Mouse (Mus musculus) midbrain, embryonic 12.5 days (tissue): ENCODE results near the gene Dag1. TPM values are rescaled to one million over a fixed set of nuclear protein-coding genes. Genes with fewer than 3 reads are reported as not detected.
A peak's percentile ranks its signal among the peaks of the same experiment; 100 is the strongest.

Experiments
- ATAC-seq: fragments of 200-750 bp; cut with Nextera tagmentation; 2 replicates; pipeline ENCODE4 v1.8.0; 2017; ENCODE audit warnings: low read depth, moderate TSS enrichment, moderate library complexity; ENCODE audit not compliant: low FRiP score
- H3K27ac ChIP-seq: fragments of 300-500 bp; sonication (generic); replicated peaks from 2 replicates; pipeline ENCODE4 v1.5.1; 2016; ENCODE audit warnings: mild to moderate bottlenecking
- H3K27me3 ChIP-seq: fragments of 300-500 bp; sonication (generic); 2 replicates; pipeline ENCODE4 v1.6.1; 2016; ENCODE audit warnings: mild to moderate bottlenecking
- H3K36me3 ChIP-seq: fragments of 300-500 bp; sonication (generic); 2 replicates; pipeline ENCODE4 v1.6.1; 2016
- H3K4me1 ChIP-seq: fragments of 300-500 bp; sonication (generic); 2 replicates; pipeline ENCODE4 v1.6.1; 2016
- H3K4me2 ChIP-seq: fragments of 300-500 bp; sonication (generic); replicated peaks from 2 replicates; pipeline ENCODE4 v1.6.1; 2016; ENCODE audit warnings: mild to moderate bottlenecking, moderate library complexity
- H3K4me3 ChIP-seq: fragments of 300-500 bp; sonication (generic); 2 replicates; pipeline ENCODE4 v1.5.1; 2016; ENCODE audit warnings: mild to moderate bottlenecking
- H3K9ac ChIP-seq: fragments of 300-500 bp; sonication (generic); replicated peaks from 2 replicates; pipeline ENCODE4 v1.6.1; 2016; ENCODE audit warnings: mild to moderate bottlenecking, moderate library complexity
- H3K9me3 ChIP-seq: fragments of 300-500 bp; sonication (generic); 2 replicates; pipeline ENCODE4 v1.6.1; 2016; ENCODE audit warnings: mild to moderate bottlenecking
- WGBS: fragments of 180-500 bp; shearing (Covaris S2); methylation state at CpG from one replicate; pipeline ENCODE4 v1.1.7; 2016; 5-methylcytosine and 5-hydroxymethylcytosine counted together
- polyA plus RNA-seq: library from polyadenylated mRNA; unstranded; fragments of >200 nt; fragmentation: Nextera tagmentation; extraction: Ambion mirVana; gene quantifications from 2 replicates; pipeline ENCODE4 v1.2.1, GENCODE M21; 2016

Dag1 gene
- polyA plus RNA-seq, 1 experiment from 2014 or later, result 67.0 TPM

DNA sequence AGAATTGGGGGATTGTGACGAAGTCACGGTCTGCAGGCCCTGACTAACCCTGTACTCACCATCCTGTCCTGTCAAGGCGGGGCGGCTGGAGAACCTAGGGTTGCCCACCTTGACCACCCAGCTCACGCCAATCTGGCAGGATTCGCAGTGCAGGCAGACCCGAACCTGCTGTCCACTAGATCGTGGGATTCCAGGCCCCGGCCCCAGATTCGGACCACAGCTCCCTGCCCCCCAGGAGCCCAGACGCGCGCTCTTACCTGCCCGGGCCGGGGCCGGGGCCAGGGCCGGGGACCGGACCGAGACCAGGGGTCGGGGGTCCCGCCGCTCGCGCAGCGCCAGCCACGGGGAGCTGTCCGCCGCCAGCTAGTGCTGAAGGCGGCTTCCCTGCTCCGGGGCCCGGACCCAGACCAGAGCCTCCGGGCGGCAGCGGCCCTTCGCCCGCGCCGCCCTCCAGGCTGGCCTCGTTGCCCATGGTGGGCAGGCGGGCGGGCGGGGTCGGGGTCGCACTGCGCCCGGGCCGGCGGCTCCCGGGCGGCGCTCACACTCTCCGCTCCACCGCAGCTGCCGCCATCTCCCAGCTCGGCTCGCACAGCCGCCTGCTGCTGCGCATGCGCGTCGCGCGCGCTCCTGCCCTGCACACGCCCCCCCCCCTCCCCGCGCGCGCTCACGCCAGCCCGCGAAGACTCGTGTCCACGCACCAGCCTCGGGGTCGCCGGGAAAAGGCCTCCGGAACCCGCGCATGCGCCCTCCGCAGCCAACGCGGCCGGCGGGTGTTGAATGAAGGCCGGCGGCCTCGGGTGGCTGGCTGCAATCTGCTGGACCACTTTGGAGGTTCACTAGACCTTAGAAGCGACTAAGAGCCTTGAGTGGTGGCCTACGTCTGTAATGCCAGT is 73.7 kb downstream of the Dag1 start, which contains the start of gene Bsn:
Gene Bsn, minus strand, starts transcription at position 598 of the 893 bp plus-strand sequence.
- WGBS, result 2% methylated on average over 90 of the region's 91 CpGs
- Histone ChIP-seq H3K27me3 (peaks cover 7% of the 10 kb centered on the region; the same call in 1 of the 2 replicates), H3K36me3 (no peaks in the 10 kb centered on the region), H3K4me1 (peaks cover 24% of the 10 kb centered on the region), H3K9ac (peak within 1 kb of the TSS; percentile 93), H3K4me3 (peak within 1 kb of the TSS; percentile 88), H3K27ac (peak within 1 kb of the TSS; percentile 81), H3K9me3 (no peaks in the 10 kb centered on the region), H3K4me2 (peak within 1 kb of the TSS; percentile 83)
- ATAC-seq, result peak; percentile 90

DNA sequence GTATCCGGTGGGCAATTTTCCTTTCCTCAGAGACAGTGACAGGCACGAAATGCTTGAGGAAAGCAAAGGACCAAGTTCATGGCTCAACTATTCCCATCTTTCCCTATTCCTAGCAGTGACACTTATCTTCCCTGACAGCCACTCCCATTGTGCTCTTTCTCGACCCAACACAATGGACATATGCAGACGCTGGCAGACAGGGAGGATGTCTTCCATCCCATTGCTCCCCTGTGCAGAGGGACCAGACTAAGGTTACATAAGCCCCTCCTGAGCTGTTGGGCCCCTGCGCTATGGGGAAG is 74.3 kb downstream of the Dag1 start:
- 36% methylated on average over 5 of the region's 5 CpGs for WGBS
- ATAC-seq, result no peak
- Histone ChIP-seq H3K27ac (peak overlapping the region; percentile 81), H3K9me3 (no peaks in the 10 kb centered on the region), H3K36me3 (no peaks in the 10 kb centered on the region), H3K4me1 (peaks cover 24% of the 10 kb centered on the region), H3K4me2 (peak overlapping the region; percentile 83), H3K9ac (peak overlapping the region; percentile 93), H3K27me3 (peaks cover 7% of the 10 kb centered on the region; the same call in 1 of the 2 replicates), H3K4me3 (peak overlapping the region; percentile 88)

DNA sequence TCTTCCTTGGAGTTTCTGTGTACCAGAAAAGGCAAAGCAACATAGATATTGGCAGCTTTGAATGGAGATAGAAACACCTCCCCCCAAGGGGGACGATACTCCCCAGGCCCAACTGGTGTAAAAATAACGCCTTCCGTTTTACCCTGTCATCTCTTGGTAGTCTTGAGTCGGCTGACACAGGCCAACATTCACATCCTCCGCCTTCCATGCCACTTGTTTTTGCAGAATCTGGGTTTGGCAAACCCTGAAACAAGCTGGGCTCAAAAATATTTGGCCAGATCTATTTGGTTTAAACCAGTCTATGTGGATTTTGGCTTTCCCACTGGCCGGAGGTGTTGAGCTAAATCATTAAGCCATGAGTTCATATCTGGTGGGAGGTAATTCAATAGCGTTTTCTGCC is 74.7 kb downstream of the Dag1 start:
- Histone ChIP-seq H3K9me3 (no peaks in the 10 kb centered on the region), H3K27ac (no peak overlapping the region), H3K4me1 (peaks cover 24% of the 10 kb centered on the region), H3K4me2 (peak overlapping the region; percentile 83), H3K9ac (peak overlapping the region; percentile 15), H3K27me3 (peaks cover 7% of the 10 kb centered on the region; the same call in 1 of the 2 replicates), H3K4me3 (peak overlapping the region; percentile 88), H3K36me3 (no peaks in the 10 kb centered on the region)
- WGBS, result 86% methylated on average over 7 of the region's 7 CpGs
- no peak for ATAC-seq

DNA sequence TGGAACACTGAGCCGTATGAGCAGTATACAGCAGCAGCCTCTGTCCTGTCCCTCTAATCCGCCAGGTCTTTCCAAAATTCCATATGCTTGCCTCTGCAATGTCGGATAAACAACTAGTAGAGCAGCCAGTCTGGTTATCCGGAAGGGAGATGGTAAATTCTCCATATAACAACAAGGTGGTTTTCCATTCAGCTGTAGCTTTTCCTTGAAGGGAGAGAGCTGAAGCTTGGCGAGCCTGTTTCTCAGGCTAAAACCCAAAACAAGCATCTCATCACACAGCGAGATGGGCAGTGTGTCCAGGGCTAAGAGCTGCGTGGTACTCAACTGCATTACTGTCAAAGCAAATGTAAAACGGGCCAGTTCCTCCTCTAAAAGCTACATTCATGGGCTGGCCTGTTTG is 75.2 kb downstream of the Dag1 start:
- no peak for ATAC-seq
- H3K9ac ChIP-seq, result peak overlapping the region; percentile 24
- WGBS, result 79% methylated on average over 8 of the region's 8 CpGs
- H3K4me2 ChIP-seq, result peak overlapping the region; percentile 83
- peaks cover 7% of the 10 kb centered on the region; the same call in 1 of the 2 replicates for H3K27me3 ChIP-seq
- H3K4me1 ChIP-seq, result peaks cover 24% of the 10 kb centered on the region
- no peak overlapping the region for H3K27ac ChIP-seq
- H3K9me3 ChIP-seq, result no peaks in the 10 kb centered on the region
- H3K36me3 ChIP-seq, result no peaks in the 10 kb centered on the region
- peak overlapping the region; percentile 88 for H3K4me3 ChIP-seq

DNA sequence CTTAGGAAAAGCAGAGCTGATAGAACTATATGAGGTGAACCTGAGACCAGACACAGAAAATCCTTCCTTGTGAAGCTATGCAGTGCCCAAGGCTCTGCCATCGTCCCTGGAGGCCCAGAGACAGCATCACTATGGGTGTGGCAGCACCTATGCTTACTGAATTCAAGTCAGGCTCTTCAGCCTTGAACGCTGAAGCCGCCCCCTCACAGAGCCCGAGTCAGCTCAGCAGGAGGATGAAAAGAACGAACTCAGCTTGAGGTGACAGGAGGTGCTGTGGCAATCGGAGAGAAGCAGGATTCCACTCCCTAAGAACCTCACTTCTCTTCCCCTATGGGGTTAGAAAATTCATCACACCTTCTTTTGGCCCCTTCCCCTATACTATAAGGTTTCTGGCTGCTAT is 76.1 kb downstream of the Dag1 start:
- Histone ChIP-seq H3K4me3 (no peak overlapping the region), H3K9me3 (no peaks in the 10 kb centered on the region), H3K9ac (0 out of 2 replicates have a peak overlapping the region, but pooled peaks have one; percentile 11), H3K36me3 (no peaks in the 10 kb centered on the region), H3K4me1 (peaks cover 24% of the 10 kb centered on the region), H3K27ac (no peak overlapping the region), H3K4me2 (no peak overlapping the region), H3K27me3 (peaks cover 7% of the 10 kb centered on the region; the same call in 1 of the 2 replicates)
- WGBS, result 45% methylated on average over 6 of the region's 6 CpGs
- no peak for ATAC-seq

DNA sequence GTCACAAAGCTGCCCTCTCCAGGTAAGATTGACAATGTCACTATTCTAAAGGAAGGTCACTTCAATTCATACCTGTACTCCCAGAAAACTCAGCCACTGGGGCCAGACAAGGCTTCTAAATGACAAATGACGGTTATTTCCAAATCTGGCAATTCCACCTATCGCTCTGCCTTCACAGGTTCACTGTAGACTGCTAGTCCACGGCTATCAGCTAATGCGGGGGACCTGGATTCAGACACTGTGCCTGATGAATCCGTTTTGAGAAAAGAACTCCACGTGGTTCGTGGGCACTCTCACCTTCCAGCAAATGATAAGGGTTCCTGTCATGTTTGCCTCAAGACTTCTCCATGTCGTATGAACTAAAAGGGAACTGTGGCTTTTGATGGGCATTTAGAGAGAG is 78.0 kb downstream of the Dag1 start:
- Histone ChIP-seq H3K27me3 (no peaks in the 10 kb centered on the region), H3K4me3 (no peak overlapping the region), H3K9ac (no peak overlapping the region), H3K9me3 (no peaks in the 10 kb centered on the region), H3K4me1 (peaks cover 24% of the 10 kb centered on the region), H3K4me2 (no peak overlapping the region), H3K27ac (no peak overlapping the region), H3K36me3 (no peaks in the 10 kb centered on the region)
- ATAC-seq, result no peak
- WGBS, result 90% methylated on average over 8 of the region's 8 CpGs

GRCm38 (mm10) chr9:108183531-108183994 is 80.2 kb downstream of the Dag1 start:
- H3K36me3 ChIP-seq, result no peaks in the 10 kb centered on the region
- H3K4me1 ChIP-seq, result peaks cover 10% of the 10 kb centered on the region
- no peak overlapping the region for H3K4me3 ChIP-seq
- no peak overlapping the region for H3K27ac ChIP-seq
- ATAC-seq, result no peak
- 93% methylated on average over 19 of the region's 19 CpGs for WGBS
- H3K27me3 ChIP-seq, result no peaks in the 10 kb centered on the region
- no peak overlapping the region for H3K4me2 ChIP-seq
- H3K9me3 ChIP-seq, result no peaks in the 10 kb centered on the region
- no peak overlapping the region for H3K9ac ChIP-seq

DNA sequence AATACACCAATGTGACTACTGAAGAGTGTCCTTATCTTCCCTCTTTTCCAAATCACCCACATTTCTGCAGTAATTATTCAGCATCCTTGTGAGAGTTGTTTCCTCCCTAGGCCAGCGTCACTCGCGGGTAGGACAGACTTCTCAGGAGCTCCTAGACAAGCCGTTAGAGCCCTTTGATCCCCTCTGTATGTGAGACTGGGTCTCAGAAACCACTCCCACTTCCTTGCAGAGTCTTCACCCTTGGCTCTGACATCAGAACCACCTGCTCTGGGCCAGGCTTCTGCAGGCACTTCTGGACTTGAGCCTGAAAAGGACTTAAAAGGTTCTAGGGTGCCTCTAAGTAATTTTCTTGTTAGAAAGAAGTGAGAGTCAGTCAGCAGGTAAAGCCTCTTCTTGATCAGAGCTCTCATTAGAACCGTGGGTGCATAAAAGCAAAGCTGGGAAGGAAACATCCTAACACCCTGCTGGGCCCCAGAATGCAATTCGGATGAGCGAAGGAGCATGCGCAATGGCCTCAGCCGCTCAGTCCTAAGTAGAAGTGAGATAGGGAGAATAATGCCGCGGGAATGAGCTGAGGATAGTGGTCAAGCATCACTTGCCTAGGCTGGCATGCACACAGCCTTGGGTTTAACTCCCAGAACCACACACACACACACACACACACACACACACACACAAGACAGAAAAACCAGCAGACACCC is 80.8 kb downstream of the Dag1 start:
- Histone ChIP-seq H3K4me2 (no peak overlapping the region), H3K36me3 (no peaks in the 10 kb centered on the region), H3K27ac (no peak overlapping the region), H3K9ac (no peak overlapping the region), H3K27me3 (no peaks in the 10 kb centered on the region), H3K4me1 (peaks cover 4% of the 10 kb centered on the region; the same call in 1 of the 2 replicates), H3K9me3 (no peaks in the 10 kb centered on the region), H3K4me3 (no peak overlapping the region)
- no peak for ATAC-seq
- WGBS, result 72% methylated on average over 11 of the region's 11 CpGs

- Histone ChIP-seq H3K4me1 (no peaks in the 10 kb centered on the region), H3K4me2 (no peak overlapping the region), H3K27ac (no peak overlapping the region), H3K9me3 (no peaks in the 10 kb centered on the region), H3K4me3 (no peak overlapping the region), H3K27me3 (no peaks in the 10 kb centered on the region), H3K36me3 (0 out of 2 replicates have a peak, but pooled peaks cover 3% of the 10 kb centered on the region), H3K9ac (no peak overlapping the region)
- no peak for ATAC-seq
- 86% methylated on average over 5 of the region's 5 CpGs for WGBS
Measured at GRCm38 (mm10) chr9:108178391-108178790, 85.4 kb downstream of the Dag1 start.

GRCm38 (mm10) chr9:108175116-108175838 is 88.5 kb downstream of the Dag1 start:
- H3K27me3 ChIP-seq, result no peaks in the 10 kb centered on the region
- H3K9me3 ChIP-seq, result no peaks in the 10 kb centered on the region
- H3K36me3 ChIP-seq, result 0 out of 2 replicates have a peak, but pooled peaks cover 3% of the 10 kb centered on the region
- H3K27ac ChIP-seq, result no peak overlapping the region
- H3K9ac ChIP-seq, result no peak overlapping the region
- no peaks in the 10 kb centered on the region for H3K4me1 ChIP-seq
- no peak for ATAC-seq
- no peak overlapping the region for H3K4me3 ChIP-seq
- H3K4me2 ChIP-seq, result no peak overlapping the region
- WGBS, result 83% methylated on average over 19 of the region's 19 CpGs

DNA sequence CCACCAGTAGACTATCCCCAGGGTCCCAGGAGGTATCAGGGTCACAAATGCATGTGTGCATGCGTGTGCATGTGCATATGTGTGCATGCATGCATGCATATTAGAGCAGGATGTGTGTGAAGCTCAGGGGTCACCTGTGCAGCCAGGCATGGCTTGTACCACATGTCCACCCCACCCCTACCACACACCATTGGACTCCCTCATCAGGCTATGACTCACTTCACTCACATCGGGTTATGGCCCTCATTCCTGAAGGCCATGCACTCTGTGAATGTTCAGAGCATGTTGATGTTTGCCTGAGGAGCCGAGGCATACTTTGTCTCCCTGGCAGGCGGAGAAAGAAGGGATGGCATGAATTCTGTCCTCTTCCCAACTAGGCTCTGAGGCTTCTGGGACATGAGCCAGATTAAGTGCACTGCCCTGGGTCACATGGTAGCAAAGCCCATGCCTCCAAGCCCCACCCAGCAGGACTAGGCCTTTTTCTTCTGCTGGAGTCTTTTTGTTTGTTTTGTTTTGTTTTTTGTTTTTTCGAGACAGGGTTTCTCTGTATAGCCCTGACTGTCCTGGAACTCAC is 90.9 kb downstream of the Dag1 start:
- WGBS, result 80% methylated on average over 5 of the region's 5 CpGs
- H3K9me3 ChIP-seq, result no peaks in the 10 kb centered on the region
- no peak overlapping the region for H3K4me3 ChIP-seq
- no peak overlapping the region for H3K9ac ChIP-seq
- no peak for ATAC-seq
- no peaks in the 10 kb centered on the region for H3K4me1 ChIP-seq
- H3K27ac ChIP-seq, result no peak overlapping the region
- no peak overlapping the region for H3K4me2 ChIP-seq
- 0 out of 2 replicates have a peak, but pooled peaks cover 3% of the 10 kb centered on the region for H3K36me3 ChIP-seq
- no peaks in the 10 kb centered on the region for H3K27me3 ChIP-seq
